Mouse (Mus musculus): ENCODE data around the gene Meis1.

- TF ChIP-seq POLR2A (IDR thresholded peaks at IDR 0.05; ENCODE audit: borderline replicate concordance, control insufficient read depth, low read depth, low read length) (no peak), CTCF (IDR thresholded peaks at IDR 0.05; ENCODE audit: control insufficient read depth, insufficient read depth, low read length) (no peak)
These were observed 2.3 kb upstream of the Meis1 start for GRCm38 (mm10) chr11:19020951-19021710.

Measured in bone marrow, adult 2 months (tissue).